Mouse (Mus musculus) thymus, postnatal 14 days (tissue): ENCODE measurements around the gene Nlrp9a.
"Not testable (repeated sequence)": the region's sequence is repeated elsewhere in the genome, so short reads cannot be mapped to it uniquely, and the experiment has no call there.

Source experiments
- DNase-seq: peaks from one replicate; pipeline ENCODE4 v3.0.0; 2021

Gene Nlrp9a

DNA sequence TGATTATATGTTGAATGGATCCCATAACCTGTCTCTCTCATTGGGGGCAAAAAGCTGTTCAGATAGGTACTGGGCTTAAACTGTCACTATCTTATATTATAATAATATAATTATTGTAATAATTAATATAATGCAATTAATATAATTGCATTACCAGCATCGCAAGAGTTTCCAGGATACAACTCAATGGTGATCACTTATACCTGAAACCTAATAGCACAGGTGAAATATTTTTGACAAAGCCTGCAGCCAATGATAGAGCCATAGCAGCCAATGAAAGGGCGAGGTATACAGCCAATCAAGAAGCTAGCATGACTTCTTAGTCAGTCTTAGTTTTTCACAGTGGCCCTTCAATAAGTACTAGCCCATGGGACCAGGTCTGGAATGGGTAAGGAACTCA is at the start of gene Nlrp9a:
TSS of gene Nlrp9a (plus strand) at position 301 of the 400 bp plus-strand sequence.
- DNase-seq, result not testable (repeated sequence)

DNA sequence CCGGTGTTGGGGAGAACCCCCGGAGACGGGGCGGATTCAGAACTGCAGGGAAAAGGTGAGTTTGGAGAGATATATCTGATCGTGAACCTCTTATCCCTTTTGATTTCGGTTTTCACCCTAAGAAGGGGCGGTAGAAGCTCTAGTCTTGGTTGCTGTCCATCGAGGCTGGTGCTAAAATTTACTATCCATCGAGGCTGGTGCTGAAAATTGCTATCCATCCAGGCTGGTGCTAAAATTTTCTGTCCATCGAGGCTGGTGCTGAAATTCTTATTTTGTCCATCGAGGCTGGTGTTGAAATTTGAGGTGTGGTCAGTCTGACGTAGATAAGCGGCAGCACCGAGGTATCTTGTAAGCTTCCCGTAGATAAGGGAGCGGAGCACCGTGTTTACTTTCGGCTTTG is 45.3 kb upstream of the Nlrp9a start:
- DNase-seq, result not testable (repeated sequence)

- DNase-seq, result no peak
Measured at GRCm38 (mm10) chr7:26589077-26589476, 54.3 kb downstream of the Nlrp9a start.

DNA sequence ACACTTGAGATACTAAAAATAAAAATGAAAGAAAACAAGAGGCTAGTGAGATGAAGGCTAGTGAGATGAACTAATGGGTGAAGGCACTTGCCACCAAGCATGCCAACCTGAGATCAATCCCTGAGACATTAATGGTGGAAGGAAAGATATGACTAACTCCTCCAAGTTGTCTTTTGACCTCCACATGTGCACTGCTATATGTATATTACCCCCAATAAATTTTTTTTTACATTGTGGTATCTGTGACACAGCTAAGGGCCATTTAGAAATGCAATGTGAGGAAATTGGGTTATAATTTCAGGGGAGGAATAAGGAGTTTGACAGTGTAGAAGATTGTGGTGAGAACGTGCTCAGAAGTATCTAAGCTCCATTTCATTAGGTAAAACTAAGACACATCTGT is 55.0 kb downstream of the Nlrp9a start:
- no peak for DNase-seq

DNA sequence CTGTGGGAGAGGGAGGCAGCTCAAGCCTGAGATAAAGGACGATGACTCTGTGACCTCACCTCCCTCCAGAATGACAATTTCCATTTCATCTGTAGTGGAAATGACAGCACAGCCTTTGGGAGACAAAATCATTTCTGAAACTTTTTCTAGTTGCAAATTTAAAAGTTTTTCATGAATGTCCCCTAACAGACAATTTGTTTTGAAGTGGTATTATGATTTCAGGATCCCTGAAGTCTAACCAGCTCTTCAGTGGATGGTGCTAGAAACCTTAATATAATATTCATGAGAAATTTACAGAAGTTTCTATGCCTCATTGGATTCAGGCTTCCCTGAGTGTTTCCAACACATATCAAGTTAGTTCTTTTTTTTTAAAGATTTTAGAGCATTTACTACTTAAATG is 83.5 kb downstream of the Nlrp9a start, which contains the start of gene Vmn1r185:
TSS of gene Vmn1r185 (minus strand) at position 101 of the 400 bp plus-strand sequence.
- DNase-seq, result not testable (repeated sequence)
